Mouse (Mus musculus): ENCODE data around the gene Gpr135.

DNA sequence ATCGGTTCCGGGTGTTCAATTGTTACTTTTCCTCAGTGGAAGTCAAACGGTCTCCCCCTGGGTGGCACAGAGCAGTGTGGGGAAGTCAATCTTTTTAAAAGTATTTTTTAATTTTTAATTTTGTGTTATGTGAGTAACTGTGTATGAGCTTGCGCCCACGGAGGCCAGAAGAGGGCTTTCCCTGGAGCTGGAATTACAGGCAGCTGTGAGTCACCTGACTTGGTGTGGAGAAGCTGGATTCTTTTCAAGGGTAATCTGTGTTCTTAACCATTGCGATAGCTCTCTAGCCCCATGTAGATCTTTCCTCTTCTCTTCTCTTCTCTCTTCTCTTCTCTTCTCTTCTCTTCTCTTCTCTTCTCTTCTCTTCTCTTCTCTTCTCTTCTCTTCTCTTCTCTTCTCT, 44.2 kb upstream of the Gpr135 start:
- TF ChIP-seq CTCF (IDR thresholded peaks at IDR 0.05; ENCODE audit: low read depth, low read length) = no peak
- no peak for TF ChIP-seq POLR2A (IDR thresholded peaks at IDR 0.05; ENCODE audit: borderline replicate concordance, low read depth, low read length)
